Mouse (Mus musculus) heart, postnatal 0 days (tissue): ENCODE measurements around the gene Pdlim5. TPM values are rescaled to one million over a fixed set of nuclear protein-coding genes. Genes with fewer than 3 reads are reported as not detected.

Source experiments
- ATAC-seq: fragments of 200-750 bp; cut with Nextera tagmentation; 2 replicates; pipeline ENCODE4 v1.8.0; 2017; ENCODE audit warnings: low read depth, moderate number of reproducible peaks, moderate library complexity; ENCODE audit not compliant: insufficient read depth
- DNase-seq: peaks from one replicate; pipeline ENCODE4 v3.0.0-alpha.2; 2016; ENCODE audit warnings: low spot score
- H3K27ac ChIP-seq: fragments of 300-500 bp; sonication (generic); 2 replicates; pipeline ENCODE4 v1.5.1; 2014; ENCODE audit warnings: low read depth, mild to moderate bottlenecking
- H3K27me3 ChIP-seq: fragments of 300-500 bp; sonication (generic); 2 replicates; pipeline ENCODE4 v1.6.1; 2014; ENCODE audit warnings: low read length, mixed read lengths; ENCODE audit not compliant: control insufficient read depth, insufficient read depth
- H3K36me3 ChIP-seq: fragments of 300-500 bp; sonication (generic); replicated peaks from 2 replicates; pipeline ENCODE4 v1.6.1; 2014; ENCODE audit warnings: low read length, mixed read lengths; ENCODE audit not compliant: control insufficient read depth, insufficient read depth
- H3K4me1 ChIP-seq: fragments of 300-500 bp; sonication (generic); 2 replicates; pipeline ENCODE4 v1.6.1; 2014; ENCODE audit warnings: antibody characterized with exemption; ENCODE audit not compliant: control insufficient read depth, insufficient read depth
- H3K4me2 ChIP-seq: fragments of 300-500 bp; sonication (generic); 2 replicates; pipeline ENCODE4 v1.6.1; 2014; ENCODE audit warnings: low read depth, mild to moderate bottlenecking, low read length, moderate library complexity
- H3K4me3 ChIP-seq: fragments of 300-500 bp; sonication (generic); 2 replicates; pipeline ENCODE4 v1.5.1; 2014; ENCODE audit warnings: low read depth, low read length
- H3K9ac ChIP-seq: fragments of 300-500 bp; sonication (generic); replicated peaks from 2 replicates; pipeline ENCODE4 v1.6.1; 2014; ENCODE audit warnings: low read depth, low read length, mixed read lengths
- H3K9me3 ChIP-seq: fragments of 300-500 bp; sonication (generic); replicated peaks from 2 replicates; pipeline ENCODE4 v1.6.1; 2016; ENCODE audit warnings: low read length; ENCODE audit not compliant: control insufficient read depth
- CTCF ChIP-seq: IDR thresholded peaks from 2 replicates; pipeline ENCODE4 v1.5.1; 2016; ENCODE audit warnings: antibody characterized with exemption, control low read depth, low read depth
- EP300 ChIP-seq: IDR thresholded peaks from 2 replicates; pipeline ENCODE4 v1.6.1; 2016; ENCODE audit warnings: antibody characterized with exemption, low read depth
- WGBS: fragments of 180-500 bp; shearing (Covaris S2); extraction: QIAGEN DNeasy Blood & Tissue Kit; methylation state at CpG from one replicate; pipeline ENCODE4 v1.1.7; 2014; 5-methylcytosine and 5-hydroxymethylcytosine counted together
- polyA plus RNA-seq: library from polyadenylated mRNA; unstranded; fragments of >200 nt; fragmentation: Nextera tagmentation; extraction: Ambion mirVana; gene quantifications from 2 replicates; pipeline ENCODE4 v1.2.1, GENCODE M21; 2015
- total RNA-seq: library from RNA; depleted of rRNA; stranded (reverse); fragments of >200 nt; gene quantifications from 2 replicates; pipeline ENCODE4 v1.2.3, GENCODE M21; 2014; ENCODE audit warnings: low replicate concordance

Pdlim5 gene
- total and polyA plus RNA-seq, 2 experiments from 2014 or later = 367 to 512 TPM

DNA sequence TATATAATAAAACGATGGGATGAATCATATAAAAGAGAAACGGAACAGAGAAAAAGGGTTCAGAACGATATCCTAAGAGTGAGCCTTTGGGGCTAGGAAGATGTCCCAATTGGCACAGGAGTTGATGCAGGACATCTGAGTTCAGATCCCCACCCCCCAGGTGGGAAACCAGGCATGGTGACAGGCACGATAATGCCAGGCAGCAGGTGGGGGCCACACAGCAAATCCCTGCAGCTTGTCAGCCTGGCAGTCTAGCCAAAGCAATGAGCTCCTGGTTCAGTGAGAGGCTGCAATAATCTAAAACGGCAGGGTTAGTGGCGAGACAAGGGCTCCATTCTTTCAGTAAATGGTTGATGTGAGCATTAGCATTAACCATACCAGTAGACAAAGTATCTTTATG, 33.4 kb downstream of the Pdlim5 start:
- WGBS = 61% methylated on average over 6 of the region's 6 CpGs

GRCm38 (mm10) chr3:142358951-142359350, 36.5 kb downstream of the Pdlim5 start:
- H3K36me3 ChIP-seq = peaks cover 7% of the 10 kb centered on the region; the same call in 1 of the 2 replicates
- no peak overlapping the region for H3K27ac ChIP-seq
- H3K9ac ChIP-seq = no peak overlapping the region
- H3K9me3 ChIP-seq = no peaks in the 10 kb centered on the region
- H3K4me1 ChIP-seq = no peaks in the 10 kb centered on the region
- H3K4me3 ChIP-seq = no peak overlapping the region
- TF ChIP-seq CTCF (no peak), EP300 (no peak)
- ATAC-seq = no peak
- DNase-seq = no peak
- H3K4me2 ChIP-seq = no peak overlapping the region
- no peaks in the 10 kb centered on the region for H3K27me3 ChIP-seq

More for the DNA sequence above, 33.4 kb downstream of the Pdlim5 start:
- H3K27me3 ChIP-seq = no peaks in the 10 kb centered on the region
- no peak for TF ChIP-seq EP300
- TF ChIP-seq CTCF = no peak
- no peak for ATAC-seq
- H3K27ac ChIP-seq = no peak overlapping the region
- H3K9me3 ChIP-seq = no peaks in the 10 kb centered on the region
- H3K4me2 ChIP-seq = no peak overlapping the region
- no peak for DNase-seq
- no peaks in the 10 kb centered on the region for H3K4me1 ChIP-seq
- H3K36me3 ChIP-seq = peaks cover 8% of the 10 kb centered on the region
- no peak overlapping the region for H3K4me3 ChIP-seq
- no peak overlapping the region for H3K9ac ChIP-seq

DNA sequence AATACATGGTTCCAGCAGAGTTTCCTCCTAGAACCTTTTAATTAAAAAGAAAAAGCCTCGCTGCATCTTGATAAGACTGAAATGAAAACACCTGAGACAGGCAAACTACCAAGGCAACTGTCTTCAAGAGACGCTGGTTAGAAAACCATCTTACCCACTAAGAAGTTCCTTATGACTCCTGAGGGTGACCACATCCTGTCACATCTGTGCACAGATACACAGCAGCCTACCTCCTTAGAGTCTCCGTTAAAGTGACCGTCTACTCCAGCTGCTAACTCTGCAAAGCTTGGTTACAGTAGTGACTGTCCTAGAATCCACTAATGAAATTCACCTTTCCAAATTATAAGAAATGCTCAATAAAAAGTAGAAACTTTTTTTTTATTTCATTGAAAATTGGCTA, 38.8 kb downstream of the Pdlim5 start:
- ATAC-seq = no peak
- Histone ChIP-seq H3K4me2 (no peak overlapping the region), H3K4me3 (no peak overlapping the region), H3K9me3 (no peaks in the 10 kb centered on the region), H3K4me1 (no peaks in the 10 kb centered on the region), H3K9ac (no peak overlapping the region), H3K27me3 (no peaks in the 10 kb centered on the region), H3K36me3 (peaks cover 10% of the 10 kb centered on the region; the same call in 1 of the 2 replicates), H3K27ac (no peak overlapping the region)
- TF ChIP-seq EP300 = no peak
- no peak for TF ChIP-seq CTCF
- WGBS = 67% methylated on average over 4 of the region's 4 CpGs
- DNase-seq = no peak

DNA sequence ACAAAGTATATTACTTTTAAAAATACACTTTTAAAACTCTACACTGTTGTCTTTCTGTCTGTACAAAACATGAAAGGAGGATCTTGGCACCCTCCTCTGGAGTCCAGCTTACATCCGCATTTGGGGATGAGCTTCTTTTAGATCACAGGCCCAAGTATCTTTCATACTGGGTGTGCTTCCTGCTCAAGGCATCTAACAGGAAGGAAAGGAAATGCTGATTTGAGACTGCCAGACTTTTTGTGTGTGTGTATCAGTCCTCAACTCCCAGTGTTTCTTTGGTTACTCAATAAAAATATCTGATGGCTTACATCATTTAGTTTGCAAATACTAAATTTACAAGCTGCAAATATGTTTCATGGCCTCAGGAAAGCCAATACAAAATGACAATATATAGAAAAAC, 42.3 kb downstream of the Pdlim5 start:
- Histone ChIP-seq H3K4me2 (no peak overlapping the region), H3K4me1 (no peaks in the 10 kb centered on the region), H3K27me3 (no peaks in the 10 kb centered on the region), H3K27ac (peak overlapping the region; percentile 15; the same call in 1 of the 2 replicates), H3K4me3 (no peak overlapping the region), H3K9me3 (no peaks in the 10 kb centered on the region), H3K36me3 (peaks cover 23% of the 10 kb centered on the region), H3K9ac (no peak overlapping the region)
- 35% methylated on average over 1 of the region's 1 CpGs for WGBS
- ATAC-seq (no peak), DNase-seq (peak; percentile 39)
- no peak for TF ChIP-seq CTCF
- no peak for TF ChIP-seq EP300

GRCm38 (mm10) chr3:142350513-142350912, 45.0 kb downstream of the Pdlim5 start:
- WGBS = 68% methylated on average over 3 of the region's 3 CpGs
- TF ChIP-seq EP300 = no peak
- TF ChIP-seq CTCF = no peak
- no peaks in the 10 kb centered on the region for H3K27me3 ChIP-seq
- H3K9me3 ChIP-seq = no peaks in the 10 kb centered on the region
- no peak overlapping the region for H3K9ac ChIP-seq
- DNase-seq (no peak), ATAC-seq (no peak)
- no peak overlapping the region for H3K4me3 ChIP-seq
- H3K27ac ChIP-seq = no peak overlapping the region
- no peak overlapping the region for H3K4me2 ChIP-seq
- peaks cover 32% of the 10 kb centered on the region for H3K36me3 ChIP-seq
- no peaks in the 10 kb centered on the region for H3K4me1 ChIP-seq
